Mouse (Mus musculus): ENCODE measurements around the gene Mob1b.

DNA sequence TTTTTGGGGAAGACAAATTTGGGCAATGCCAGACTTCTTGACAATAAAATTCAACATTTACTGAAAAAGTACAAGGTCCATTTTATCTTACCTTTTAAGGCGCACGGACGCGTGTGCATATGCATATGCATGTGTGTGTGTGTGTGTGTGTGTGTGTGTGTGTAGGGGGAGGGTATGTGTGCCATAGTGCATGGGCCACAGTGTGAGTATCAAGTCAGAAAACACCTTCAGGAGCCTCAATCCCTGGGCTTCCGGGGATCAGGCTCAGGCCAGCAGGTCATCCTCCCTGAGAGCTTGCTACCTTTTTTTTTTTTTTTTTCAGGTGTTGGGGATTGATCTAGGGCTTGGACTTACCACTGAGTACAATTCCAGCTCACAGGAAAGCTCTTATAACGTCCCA lies 8.3 kb upstream of the Mob1b start:
- no peak for TF ChIP-seq CTCF (IDR thresholded peaks at IDR 0.05)
- TF ChIP-seq EP300 (IDR thresholded peaks at IDR 0.05) = no peak

All from lung, postnatal 0 days (tissue).